Mouse (Mus musculus): Measurements from ENCODE around the gene Gm9887. TPM values are rescaled to one million over a fixed set of nuclear protein-coding genes. Genes with fewer than 3 reads are reported as not detected.
"Not testable (repeated sequence)": the region's sequence is repeated elsewhere in the genome, so short reads cannot be mapped to it uniquely, and the experiment has no call there.

Gene Gm9887
- polyA plus RNA-seq, 1 experiment from 2014 or later: 1.0 TPM

DNA sequence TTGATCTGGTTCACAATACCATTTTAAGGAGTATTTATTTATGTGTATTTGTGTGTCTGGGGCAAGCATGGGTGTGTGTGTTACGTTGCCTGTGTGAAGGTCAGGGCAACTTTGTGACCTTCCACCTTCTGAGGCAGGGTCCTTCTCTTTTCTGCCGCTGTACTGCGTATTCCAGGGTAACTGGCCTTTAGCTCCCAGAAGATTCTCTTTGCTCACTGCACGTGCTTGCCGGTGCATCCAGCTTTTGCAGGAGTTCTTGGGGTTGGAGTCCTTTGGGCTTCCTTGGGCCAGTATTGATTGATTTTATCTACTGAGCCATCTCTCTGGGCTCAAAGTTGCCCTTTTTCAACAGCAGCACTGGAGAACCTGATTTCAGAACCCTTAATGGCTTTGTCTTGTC is 12.3 kb upstream of the Gm9887 start:
- Histone ChIP-seq H3K4me3 (no peak overlapping the region), H3K27ac (replicated peaks) (no peak overlapping the region), H3K9ac (replicated peaks) (no peak overlapping the region), H3K36me3 (0 out of 2 replicates have a peak, but pooled peaks cover 3% of the 10 kb centered on the region), H3K9me3 (no peaks in the 10 kb centered on the region), H3K27me3 (no peaks in the 10 kb centered on the region), H3K4me1 (no peaks in the 10 kb centered on the region; the same call in 1 of the 2 replicates), H3K4me2 (replicated peaks) (no peak overlapping the region)
- 91% methylated on average over 5 of the region's 5 CpGs for WGBS
- ATAC-seq (replicated peaks): no peak

DNA sequence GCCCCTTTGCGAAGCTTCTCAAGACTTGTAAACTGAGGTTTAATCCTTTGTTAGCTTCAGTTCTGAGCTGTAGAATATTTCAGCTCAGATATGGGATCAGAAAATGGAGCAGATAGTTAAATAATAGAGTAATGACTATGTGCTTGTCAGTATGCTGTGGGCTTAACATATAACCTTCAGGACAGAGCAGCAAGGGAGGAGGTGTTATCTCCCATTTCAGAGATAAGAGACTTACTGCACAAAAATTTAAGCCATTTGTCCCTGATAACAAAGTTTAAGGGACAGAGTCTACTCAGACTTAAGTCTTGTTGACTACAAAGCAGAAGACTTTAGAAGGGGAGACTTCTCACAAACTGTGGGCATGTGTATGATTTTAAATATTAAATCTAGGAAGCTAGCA is 10.6 kb upstream of the Gm9887 start:
- WGBS: 96% methylated on average over 1 of the region's 1 CpGs
- Histone ChIP-seq H3K9ac (replicated peaks) (no peak overlapping the region), H3K27me3 (no peaks in the 10 kb centered on the region), H3K4me1 (no peaks in the 10 kb centered on the region), H3K27ac (replicated peaks) (no peak overlapping the region), H3K36me3 (0 out of 2 replicates have a peak, but pooled peaks cover 3% of the 10 kb centered on the region), H3K9me3 (no peaks in the 10 kb centered on the region), H3K4me2 (replicated peaks) (no peak overlapping the region), H3K4me3 (no peak overlapping the region)
- no peak for ATAC-seq (replicated peaks)

DNA sequence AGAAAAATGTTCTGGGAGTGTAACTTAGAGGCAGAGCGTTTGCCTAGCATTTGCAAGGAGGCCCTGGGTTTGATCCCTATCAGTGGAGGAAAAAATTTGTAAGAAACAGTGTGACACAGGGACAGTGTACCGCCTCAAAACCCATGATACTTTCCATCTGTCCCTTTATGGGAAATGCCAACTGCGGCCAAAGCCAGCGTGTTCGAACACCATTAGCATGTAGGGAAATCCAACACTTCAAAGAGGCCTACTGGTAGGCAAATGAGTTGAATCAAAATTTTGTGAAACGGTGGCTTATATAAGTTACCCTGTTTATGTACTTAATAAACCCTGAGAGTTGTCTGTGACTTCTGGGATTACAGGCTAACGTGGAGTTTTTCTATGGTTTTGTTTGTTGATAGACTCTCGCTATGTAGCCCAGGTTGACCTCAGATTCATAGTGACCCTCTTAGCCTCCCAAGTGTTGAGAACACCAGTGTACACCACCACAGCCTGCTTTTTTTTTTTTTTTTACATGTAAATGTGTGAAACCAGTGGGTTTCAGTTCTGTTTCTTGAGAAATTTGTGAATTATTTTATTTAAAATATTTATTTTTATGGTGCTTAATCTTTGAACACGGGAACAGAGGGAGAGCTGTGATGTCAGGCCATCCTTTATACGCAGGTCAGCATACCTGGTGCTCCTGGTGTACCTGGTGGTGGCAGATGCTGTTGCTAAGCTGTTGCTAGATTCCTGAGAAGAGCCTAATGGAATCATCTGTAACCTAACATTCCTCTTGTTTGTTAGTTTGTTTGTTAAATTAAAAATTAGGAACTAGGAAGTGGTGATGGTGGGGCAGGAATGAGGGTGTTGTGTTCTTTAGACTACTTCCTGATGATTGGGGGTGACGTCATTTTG is 6.5 kb upstream of the Gm9887 start:
- Histone ChIP-seq H3K4me3 (no peak overlapping the region), H3K27ac (replicated peaks) (no peak overlapping the region), H3K36me3 (peaks cover 5% of the 10 kb centered on the region; the same call in 1 of the 2 replicates), H3K9me3 (no peaks in the 10 kb centered on the region), H3K4me1 (peaks cover 22% of the 10 kb centered on the region), H3K27me3 (no peaks in the 10 kb centered on the region), H3K9ac (replicated peaks) (no peak overlapping the region), H3K4me2 (replicated peaks) (no peak overlapping the region)
- 92% methylated on average over 11 of the region's 11 CpGs for WGBS
- ATAC-seq (replicated peaks): no peak

DNA sequence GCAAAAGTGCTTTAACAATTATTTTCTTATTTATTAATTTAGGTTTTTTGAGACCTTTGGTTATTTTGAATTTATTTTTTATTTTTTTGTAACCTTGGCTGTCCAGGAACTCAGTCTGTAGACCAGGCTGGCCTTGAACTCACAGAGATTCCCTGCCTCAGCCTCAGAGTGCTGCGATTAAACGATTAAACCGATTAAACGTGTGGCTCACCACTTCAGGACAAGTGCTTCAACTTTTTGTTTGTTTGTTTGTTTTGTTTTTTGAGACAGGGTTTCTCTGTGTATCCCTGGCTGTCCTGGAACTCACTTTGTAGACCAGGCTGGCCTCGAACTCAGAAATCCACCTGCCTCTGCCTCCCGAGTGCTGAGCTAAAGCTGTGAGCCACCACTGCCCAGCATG is 5.4 kb upstream of the Gm9887 start:
- 94% methylated on average over 6 of the region's 6 CpGs for WGBS

DNA sequence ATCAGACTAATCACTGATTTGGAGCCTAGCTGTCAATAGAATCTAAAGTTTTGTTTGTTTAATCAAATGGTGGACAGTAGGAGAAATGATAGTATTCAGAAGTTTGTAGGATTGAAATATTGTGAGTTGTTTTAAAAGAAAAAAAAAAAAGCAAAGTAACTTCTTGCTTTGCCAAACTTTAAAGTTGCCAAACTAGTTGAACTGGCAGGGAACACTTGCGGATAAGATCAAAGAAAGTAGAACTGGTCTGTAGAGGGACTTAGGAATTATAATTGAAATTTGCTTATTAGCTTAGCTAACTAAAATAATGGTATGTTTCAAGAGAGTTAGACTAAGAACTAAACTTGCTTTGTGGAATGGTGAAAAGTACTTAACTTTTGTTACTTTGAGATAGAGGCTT is 4.9 kb upstream of the Gm9887 start:
- H3K27me3 ChIP-seq: no peaks in the 10 kb centered on the region
- no peak overlapping the region for H3K4me2 ChIP-seq (replicated peaks)
- ATAC-seq (replicated peaks): no peak
- no peaks in the 10 kb centered on the region for H3K9me3 ChIP-seq
- H3K4me1 ChIP-seq: peaks cover 31% of the 10 kb centered on the region
- no peak overlapping the region for H3K9ac ChIP-seq (replicated peaks)
- WGBS: 94% methylated on average over 1 of the region's 1 CpGs
- H3K36me3 ChIP-seq: peaks cover 5% of the 10 kb centered on the region; the same call in 1 of the 2 replicates
- no peak overlapping the region for H3K4me3 ChIP-seq
- no peak overlapping the region for H3K27ac ChIP-seq (replicated peaks)

More for the DNA sequence above, 5.4 kb upstream of the Gm9887 start:
- H3K4me3 ChIP-seq; H3K27ac ChIP-seq (replicated peaks); H3K36me3 ChIP-seq; H3K4me2 ChIP-seq (replicated peaks); H3K27me3 ChIP-seq; ATAC-seq (replicated peaks); H3K9ac ChIP-seq (replicated peaks); H3K9me3 ChIP-seq: not testable (repeated sequence)
- peaks cover 31% of the 10 kb centered on the region for H3K4me1 ChIP-seq

DNA sequence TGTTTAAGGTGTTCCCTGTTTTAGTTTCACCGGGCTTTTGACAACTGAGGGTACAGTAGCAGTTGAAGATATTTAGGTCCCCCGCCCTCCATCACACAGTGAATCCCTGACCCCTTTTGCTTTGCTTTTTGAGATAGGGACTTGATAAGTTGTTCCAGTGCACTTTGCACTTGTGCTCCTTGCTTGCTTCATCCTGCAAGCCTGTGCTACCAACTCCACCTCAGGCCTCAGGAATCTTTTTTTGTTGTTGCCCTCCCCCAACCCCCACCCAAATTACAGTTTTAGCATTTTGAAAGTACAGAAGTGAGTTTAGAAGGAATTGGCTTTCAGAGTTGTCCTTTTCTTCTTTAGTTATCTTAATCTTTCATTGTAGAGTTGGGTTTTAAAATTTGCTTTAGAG is 3.9 kb upstream of the Gm9887 start:
- H3K9me3 ChIP-seq: no peaks in the 10 kb centered on the region
- peaks cover 31% of the 10 kb centered on the region for H3K4me1 ChIP-seq
- H3K9ac ChIP-seq (replicated peaks): no peak overlapping the region
- no peak overlapping the region for H3K27ac ChIP-seq (replicated peaks)
- H3K27me3 ChIP-seq: no peaks in the 10 kb centered on the region
- ATAC-seq (replicated peaks): no peak
- H3K4me2 ChIP-seq (replicated peaks): no peak overlapping the region
- no peak overlapping the region for H3K4me3 ChIP-seq
- H3K36me3 ChIP-seq: peaks cover 2% of the 10 kb centered on the region; the same call in 1 of the 2 replicates
- WGBS: 82% methylated on average over 2 of the region's 2 CpGs

DNA sequence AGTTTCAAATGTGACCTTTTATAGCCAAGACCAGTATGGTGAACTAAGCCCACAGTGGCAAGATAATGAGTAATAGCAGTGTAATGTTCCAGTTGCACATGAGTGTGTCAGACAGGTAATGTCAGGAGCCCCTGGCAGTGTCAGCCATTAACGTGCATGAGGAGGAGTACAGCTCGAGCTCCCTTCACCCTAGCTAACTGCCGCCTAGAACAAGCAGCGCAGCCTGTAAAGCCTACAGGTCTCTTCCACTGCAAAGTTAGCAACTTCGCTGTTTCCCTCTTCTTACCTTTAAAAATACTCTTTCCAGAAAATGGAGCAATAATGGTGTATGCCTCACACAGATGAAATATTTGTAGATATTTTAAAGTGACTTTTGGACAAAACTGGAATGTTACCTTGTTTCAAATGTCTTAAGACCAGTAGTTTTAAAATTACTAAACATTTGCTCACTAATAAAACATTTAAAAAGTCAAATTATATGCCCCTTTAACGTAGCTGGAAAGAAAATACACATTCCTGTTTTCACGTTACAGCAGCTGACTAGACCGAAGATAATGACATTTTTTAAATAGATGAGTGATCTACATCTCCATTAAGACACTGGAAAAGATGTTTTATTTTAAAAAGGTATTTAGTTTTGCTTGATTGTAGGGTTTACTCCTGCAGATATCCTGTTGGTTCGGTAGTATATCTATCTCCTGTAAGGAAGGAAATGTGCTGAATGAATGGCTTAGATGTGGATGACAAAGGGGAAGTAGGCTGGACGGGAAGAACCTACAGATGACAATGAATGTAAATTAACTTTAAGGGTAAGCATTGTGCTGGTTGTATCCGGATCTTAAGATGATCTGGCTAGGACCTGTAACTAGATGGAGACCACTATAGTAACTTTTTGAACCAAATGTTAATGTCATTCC is 1.9 kb upstream of the Gm9887 start:
- Histone ChIP-seq H3K9ac (replicated peaks) (peak overlapping the region; percentile 85), H3K27me3 (no peaks in the 10 kb centered on the region), H3K4me3 (peak overlapping the region; percentile 82), H3K36me3 (peaks cover 2% of the 10 kb centered on the region; the same call in 1 of the 2 replicates), H3K4me2 (replicated peaks) (peak overlapping the region; percentile 85), H3K4me1 (peaks cover 31% of the 10 kb centered on the region), H3K27ac (replicated peaks) (no peak overlapping the region), H3K9me3 (no peaks in the 10 kb centered on the region)
- 45% methylated on average over 11 of the region's 11 CpGs for WGBS
- ATAC-seq (replicated peaks): no peak

DNA sequence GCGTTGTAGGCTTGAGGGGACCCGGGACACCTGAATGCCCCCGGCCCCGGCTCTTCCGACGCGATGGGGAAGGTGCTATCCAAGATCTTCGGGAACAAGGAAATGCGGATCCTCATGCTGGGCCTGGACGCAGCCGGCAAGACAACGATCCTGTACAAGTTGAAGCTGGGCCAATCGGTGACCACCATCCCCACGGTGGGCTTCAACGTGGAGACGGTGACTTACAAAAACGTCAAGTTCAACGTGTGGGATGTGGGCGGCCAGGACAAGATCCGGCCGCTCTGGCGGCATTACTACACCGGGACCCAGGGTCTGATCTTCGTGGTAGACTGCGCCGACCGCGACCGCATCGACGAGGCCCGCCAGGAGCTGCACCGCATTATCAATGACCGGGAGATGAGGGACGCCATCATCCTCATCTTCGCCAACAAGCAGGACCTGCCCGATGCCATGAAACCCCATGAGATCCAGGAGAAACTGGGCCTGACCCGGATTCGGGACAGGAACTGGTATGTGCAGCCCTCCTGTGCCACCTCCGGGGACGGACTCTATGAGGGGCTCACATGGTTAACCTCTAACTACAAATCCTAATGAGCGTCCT is 573 bp upstream of the Gm9887 start:
- no peak for ATAC-seq (replicated peaks)
- no peaks in the 10 kb centered on the region for H3K27me3 ChIP-seq
- H3K36me3 ChIP-seq: peaks cover 2% of the 10 kb centered on the region; the same call in 1 of the 2 replicates
- peak overlapping the region; percentile 85 for H3K9ac ChIP-seq (replicated peaks)
- H3K4me1 ChIP-seq: peaks cover 31% of the 10 kb centered on the region
- H3K4me3 ChIP-seq: peak overlapping the region; percentile 82
- WGBS: under 1% methylated on average over 42 of the region's 42 CpGs
- peak overlapping the region; percentile 85 for H3K4me2 ChIP-seq (replicated peaks)
- no peaks in the 10 kb centered on the region for H3K9me3 ChIP-seq
- peak overlapping the region; percentile 93 for H3K27ac ChIP-seq (replicated peaks)

DNA sequence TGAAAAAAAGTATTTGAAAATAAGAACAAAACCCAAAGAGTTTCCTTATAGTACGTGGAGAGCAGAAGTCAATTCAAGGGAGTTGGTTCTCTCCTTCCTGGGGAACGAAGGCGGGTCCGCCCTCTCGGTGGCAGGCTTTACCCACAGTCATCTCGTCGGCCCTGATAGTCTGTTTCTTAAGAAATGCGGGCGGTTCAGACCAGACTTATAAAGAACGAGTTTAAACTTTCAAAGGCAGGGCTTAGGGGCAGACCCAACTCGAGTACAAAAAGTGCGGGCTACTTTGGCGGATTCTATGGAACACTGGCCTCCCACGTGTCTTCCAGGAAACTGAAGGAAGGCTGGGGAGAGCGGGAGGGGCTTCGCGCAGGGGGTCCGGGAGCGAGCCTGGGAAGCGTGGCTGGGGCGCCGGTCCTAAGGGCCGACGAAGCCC is 821 bp downstream of the Gm9887 start:
- WGBS: under 1% methylated on average over 24 of the region's 24 CpGs
- peak overlapping the region; percentile 74 for H3K9ac ChIP-seq (replicated peaks)
- H3K36me3 ChIP-seq: peaks cover 2% of the 10 kb centered on the region; the same call in 1 of the 2 replicates
- peaks cover 31% of the 10 kb centered on the region for H3K4me1 ChIP-seq
- H3K9me3 ChIP-seq: no peaks in the 10 kb centered on the region
- peak overlapping the region; percentile 54 for H3K4me2 ChIP-seq (replicated peaks)
- H3K27ac ChIP-seq (replicated peaks): peak overlapping the region; percentile 93
- no peaks in the 10 kb centered on the region for H3K27me3 ChIP-seq
- peak; percentile 92 for ATAC-seq (replicated peaks)
- H3K4me3 ChIP-seq: peak overlapping the region; percentile 82

DNA sequence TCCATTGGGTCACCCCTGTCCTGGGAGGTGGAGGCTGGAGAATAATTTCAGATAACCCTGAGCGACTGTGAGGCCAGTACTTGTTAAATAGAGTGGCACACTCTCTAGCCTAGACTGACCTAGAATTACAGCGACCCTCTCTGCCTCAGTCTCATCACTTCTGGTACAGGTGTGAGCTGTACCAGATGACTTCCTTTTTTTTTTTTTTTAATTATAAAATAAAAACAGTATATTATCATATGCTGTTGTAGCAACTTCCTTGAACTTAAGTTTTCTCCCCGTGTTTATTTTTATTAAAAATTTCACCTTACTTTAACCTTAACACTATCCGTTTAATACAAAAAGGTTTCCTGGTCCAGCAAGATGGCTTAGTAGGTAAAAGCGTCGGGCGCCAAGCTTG is 1.3 kb downstream of the Gm9887 start:
- Histone ChIP-seq H3K4me1 (peaks cover 28% of the 10 kb centered on the region), H3K9me3 (no peaks in the 10 kb centered on the region), H3K27me3 (no peaks in the 10 kb centered on the region), H3K27ac (replicated peaks) (peak overlapping the region; percentile 93), H3K4me2 (replicated peaks) (peak overlapping the region; percentile 54), H3K9ac (replicated peaks) (peak overlapping the region; percentile 74), H3K36me3 (peaks cover 2% of the 10 kb centered on the region; the same call in 1 of the 2 replicates), H3K4me3 (peak overlapping the region; percentile 82)
- no peak for ATAC-seq (replicated peaks)
- WGBS: 15% methylated on average over 7 of the region's 7 CpGs

DNA sequence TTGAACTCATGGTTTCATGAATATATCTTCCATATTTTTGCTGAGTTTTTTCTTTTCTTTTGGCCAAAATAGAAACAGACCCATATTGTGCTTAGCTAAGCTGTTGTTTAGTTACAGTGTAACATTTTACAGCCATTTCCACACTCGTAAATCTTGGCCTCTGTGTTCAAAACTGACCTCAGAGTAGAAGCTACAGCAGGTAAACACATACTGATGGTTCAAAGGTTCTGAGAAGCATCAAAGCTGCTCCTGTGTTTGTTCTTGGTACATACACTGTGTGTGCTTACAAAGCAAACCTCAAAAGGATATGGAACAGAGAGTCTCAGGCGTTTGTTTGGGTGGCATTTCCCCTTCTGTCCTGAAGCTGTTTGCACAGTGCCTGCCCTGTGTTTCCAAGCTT is 4.7 kb downstream of the Gm9887 start:
- Histone ChIP-seq H3K9ac (replicated peaks) (no peak overlapping the region), H3K4me3 (no peak overlapping the region), H3K36me3 (no peaks in the 10 kb centered on the region), H3K27me3 (no peaks in the 10 kb centered on the region), H3K9me3 (no peaks in the 10 kb centered on the region), H3K4me2 (replicated peaks) (no peak overlapping the region), H3K27ac (replicated peaks) (no peak overlapping the region), H3K4me1 (peaks cover 8% of the 10 kb centered on the region; the same call in 1 of the 2 replicates)
- no peak for ATAC-seq (replicated peaks)
- 79% methylated on average over 2 of the region's 2 CpGs for WGBS
